Mouse (Mus musculus): ENCODE data around the gene Kmt2a.

The Kmt2a gene

DNA sequence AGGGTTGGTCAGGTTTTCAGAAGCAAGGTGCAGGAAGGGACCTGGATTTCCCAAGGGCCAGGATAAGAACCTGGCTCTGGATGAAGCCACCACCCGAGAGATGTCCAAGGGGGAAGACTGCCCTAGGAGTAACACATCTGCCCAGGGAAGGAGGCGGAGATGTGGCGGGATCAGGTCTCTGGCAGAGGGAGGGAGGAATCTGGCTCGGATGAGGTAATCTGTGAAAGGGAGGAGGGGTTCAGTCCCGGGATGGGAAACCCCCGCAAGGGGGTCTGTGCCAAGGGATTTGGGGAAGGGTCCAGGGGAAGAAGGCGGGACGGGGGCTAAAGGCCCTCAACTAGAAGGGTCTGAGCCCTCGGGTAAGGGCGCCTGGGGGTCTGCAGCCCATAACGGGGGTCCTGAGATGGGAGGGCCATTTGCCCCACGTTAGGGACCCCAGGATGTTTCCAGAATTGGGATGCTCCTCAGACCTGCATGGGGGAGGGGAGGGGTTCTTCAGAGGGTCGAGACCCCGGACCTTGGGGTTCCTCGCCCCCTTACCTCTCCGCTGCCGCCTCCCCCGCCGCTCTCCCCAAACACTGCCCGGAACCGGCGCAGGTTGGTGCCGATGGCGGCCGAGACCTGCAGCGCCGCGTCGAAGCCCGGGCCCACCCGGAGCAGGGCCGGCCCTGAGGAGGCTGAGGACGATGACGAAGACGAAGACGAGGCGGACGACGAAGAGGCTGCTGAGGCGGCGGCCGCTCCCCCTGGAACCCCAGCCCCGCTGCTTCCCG lies 601 bp downstream of the Kmt2a start:
- in situ Hi-C loops (cut with MboI, MseI) = no loop called here

DNA sequence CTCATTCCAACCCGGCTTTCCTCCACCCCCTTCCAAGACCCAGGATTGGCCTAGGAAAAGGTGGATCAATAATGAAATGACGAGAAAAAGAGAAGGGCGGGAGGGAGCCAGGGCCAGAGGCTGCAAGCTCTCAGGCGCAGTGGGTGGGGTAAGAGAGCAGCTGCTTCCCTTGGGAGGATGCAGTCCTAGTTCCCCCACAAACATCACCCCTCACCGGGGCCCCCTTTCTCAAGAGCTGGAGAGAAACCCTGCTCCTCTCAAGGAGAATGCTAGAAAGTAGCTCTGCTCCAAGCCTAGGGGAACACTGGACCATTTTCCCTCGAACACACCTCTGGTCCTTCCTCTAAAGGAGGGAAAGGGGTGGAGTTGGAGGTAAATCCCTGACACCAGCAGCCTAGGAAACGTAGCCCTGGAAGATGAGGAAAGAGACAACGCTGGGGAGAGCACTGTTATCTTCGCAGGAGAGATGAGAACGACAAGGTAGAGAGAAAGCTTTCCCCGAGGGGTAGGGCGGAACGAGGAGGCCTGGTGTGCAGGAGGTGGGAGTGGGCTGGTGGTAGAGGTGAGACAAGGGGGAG lies 1.3 kb downstream of the Kmt2a start:
- in situ Hi-C loops (cut with MboI, MseI) = no loop called here

DNA sequence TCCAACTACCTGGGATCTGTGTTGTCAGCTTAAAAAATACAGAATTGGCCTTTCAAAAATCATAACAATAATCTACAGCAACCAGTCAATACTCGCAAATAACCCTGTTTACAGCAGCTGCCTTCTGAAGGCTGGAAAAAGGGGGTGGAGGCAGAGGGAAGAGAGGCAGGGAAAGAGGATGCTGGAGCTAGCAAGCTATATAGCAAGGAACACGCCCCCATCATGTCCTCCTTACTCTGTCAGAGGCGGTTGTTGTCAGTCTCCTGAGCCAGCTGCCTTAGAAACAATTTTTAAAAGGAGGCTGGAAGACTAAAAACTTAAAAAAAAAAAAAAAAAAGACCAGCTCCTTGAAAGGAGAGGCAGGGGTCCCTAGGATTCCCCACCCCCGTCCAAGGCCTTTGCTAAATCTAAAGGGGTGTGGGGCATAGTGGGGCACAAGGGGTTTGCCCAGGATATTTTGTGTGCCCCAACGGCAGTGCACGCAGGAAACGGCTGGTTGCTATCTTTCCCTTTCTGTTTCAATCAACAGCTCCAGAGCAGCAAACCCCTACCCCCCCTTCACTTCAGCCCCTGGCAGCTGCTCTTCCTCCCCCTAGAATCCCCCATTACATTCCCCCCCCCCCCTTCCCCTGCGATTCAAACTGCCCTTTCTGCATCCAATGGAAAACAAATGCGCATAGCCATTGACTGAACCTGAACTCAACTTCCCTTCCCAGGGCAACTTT lies 2.2 kb downstream of the Kmt2a start:
- in situ Hi-C loops (cut with MboI, MseI) = no loop called here

DNA sequence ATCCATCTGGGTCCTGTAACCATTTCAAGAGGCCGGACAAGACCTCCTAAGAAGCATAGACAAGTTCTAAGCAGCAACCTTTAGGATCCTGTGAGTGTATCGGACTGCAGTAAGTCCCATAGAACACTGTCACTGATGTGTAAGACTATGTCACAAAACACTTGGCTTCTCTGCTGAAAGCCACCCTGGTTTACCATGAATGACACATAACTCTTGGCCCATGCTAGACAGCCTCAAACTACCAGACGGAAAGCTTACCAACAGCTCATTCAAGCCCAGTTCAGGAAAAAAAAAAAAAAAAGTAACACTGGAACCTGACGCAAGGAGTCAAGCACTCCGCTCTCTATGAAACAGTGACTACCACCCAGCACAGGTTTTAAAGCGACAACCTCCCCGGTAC lies 3.4 kb downstream of the Kmt2a start:
- in situ Hi-C loops (cut with MboI, MseI) = no loop called here

DNA sequence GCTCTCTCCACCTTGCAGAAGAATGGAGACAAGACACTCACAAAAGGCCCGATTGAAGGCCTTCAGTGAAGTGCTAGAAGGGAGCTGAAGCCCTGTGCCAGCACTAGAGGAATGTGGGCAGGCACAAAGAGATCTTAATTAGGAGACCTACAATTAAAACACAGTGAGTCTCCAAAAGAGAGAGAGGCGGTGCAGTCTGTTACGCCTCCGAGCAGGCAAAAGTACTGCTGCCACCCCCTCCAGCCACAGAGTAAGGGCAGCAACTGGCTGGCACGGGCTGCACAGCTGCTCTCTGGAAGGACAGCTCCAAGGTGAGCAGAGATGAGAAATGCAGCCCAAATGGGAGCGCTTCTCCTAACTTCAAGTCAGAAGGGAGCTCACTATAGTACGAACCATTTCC lies 5.6 kb downstream of the Kmt2a start:
- in situ Hi-C loops (cut with MboI, MseI) = no loop called here

DNA sequence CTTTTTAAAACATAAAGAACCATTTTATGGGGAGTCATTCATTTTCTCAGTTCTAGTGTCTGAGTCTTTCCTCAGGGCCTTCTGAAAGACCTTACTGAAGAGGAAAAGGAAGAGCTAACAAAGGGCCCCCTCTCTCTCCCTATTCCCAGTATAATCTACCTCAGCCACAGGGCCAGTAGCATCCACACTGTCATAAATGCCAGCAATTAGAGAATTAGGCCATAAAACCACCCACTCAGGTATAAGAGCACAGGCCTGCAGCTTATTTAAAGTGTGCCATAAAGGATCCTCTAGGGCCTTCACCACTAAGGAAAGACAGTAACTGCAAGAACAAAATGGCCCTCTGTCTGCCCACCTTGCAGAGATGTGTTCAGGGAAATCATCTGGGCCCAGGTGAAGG lies 6.9 kb downstream of the Kmt2a start:
- in situ Hi-C loops (cut with MboI, MseI) = no loop called here

DNA sequence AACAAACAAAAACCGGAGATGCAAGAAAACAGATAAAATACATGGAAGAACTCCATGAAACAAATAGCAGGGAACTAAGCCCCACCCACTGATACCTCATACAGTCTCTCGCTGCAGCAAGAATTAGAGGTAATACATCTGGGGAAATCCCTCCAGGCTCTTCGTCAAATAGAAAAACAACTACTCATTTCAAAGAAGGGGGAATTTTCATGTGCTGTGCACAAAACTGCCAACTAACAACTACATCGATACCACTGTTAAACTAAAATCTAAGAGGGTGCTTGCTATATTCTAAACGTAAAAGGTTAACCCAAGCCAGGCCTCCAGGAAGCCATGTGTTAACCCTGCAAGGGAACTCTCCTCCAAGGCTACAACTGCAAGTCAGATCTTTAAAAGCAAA lies 7.4 kb downstream of the Kmt2a start:
- in situ Hi-C loops (cut with MboI, MseI) = no loop called here

DNA sequence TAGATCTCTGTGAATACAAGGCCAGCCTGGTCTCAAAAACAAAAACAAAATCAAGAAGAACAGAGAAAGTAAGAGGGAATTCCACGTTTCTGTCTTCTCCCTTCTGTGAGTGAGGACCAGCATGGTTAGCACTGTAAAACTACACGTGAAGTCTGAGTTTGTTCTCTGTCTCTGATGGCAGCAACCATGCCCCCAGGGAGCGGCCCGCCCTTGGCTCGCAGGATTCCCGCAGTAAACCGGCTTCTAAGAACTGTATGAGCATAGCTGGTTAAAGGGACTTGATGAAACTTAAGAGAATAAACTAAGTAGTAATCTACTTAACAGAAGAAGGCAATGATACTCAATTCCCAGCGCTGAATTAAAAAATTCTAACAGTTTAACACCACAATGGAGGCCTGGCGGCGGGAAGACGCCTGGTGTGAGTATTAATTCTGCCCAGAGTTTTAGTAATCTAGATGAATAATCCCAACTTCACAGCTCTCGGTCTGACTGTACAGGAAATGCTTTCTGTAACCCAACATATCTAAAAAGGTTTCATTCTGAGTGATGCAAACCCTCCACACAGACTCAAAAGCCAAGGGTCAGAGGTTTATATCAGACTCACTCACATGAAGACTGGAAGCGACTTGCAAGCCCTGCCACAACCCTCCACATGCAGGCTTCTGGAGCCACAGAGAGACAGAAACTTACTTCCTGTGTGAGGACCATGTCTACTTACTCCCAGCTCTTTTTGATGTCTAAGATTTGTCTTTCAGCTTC lies 12.6 kb downstream of the Kmt2a start:
- in situ Hi-C loops (cut with MboI, MseI) = loop anchor here (5.0 kb wide), 1 partner anchor 49 kb away; no protein-coding TSS in a partner anchor

DNA sequence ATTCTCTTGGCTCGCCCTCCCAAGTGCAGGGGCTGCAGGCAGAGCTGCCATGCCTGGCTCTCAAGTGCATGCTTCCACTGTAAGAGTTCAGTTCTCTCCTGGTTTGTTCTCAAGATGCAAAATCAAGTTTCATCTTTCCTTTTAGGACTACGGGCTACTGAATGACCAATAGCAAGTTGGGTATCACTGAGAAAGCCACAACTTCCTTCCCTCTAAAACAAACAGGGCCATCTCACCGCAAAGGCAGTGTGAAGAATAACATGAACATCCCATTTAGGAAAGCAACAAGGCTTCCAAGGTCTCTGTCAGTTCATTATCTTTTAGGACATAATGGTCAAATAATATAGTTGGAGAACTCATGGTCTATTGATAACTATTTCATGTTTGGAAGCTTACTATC lies 13.4 kb downstream of the Kmt2a start:
- in situ Hi-C loops (cut with MboI, MseI) = loop anchor here (5.0 kb wide), 1 partner anchor 50 kb away; no protein-coding TSS in a partner anchor

DNA sequence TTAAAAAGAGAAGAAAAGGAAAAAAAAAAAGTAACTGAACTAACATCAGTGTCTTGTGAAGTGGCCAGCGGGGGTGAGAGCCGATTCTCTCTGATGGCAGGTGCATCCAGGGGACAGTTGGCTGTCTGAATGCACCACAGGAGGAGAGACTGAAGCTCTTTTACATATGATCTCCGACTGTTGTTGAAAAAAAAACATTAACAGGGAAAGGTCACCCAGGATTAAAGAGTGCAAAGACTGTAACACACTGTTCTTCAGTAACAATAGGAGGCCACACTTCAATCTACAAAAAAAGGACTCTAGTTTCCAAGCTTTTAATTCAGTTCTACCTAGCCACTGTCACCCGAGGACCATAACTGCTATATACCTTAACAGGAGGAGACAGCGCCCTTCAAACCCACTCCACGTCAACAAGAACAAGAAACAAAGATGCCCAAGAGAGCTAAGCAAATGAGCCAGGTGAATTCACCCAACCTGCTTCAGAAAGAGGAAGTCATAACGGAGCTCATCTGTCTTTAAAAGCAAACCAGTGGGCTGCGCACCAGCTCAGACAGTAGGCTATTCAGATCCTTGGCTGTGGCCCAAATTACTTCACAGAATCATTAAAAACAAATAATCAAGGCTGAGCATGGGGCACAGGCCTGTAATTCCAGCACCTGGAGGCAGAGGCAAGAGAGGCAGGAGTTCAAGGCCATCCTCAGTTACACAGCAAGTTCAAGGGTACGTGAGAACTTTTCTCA lies 14.4 kb downstream of the Kmt2a start:
- in situ Hi-C loops (cut with MboI, MseI) = loop anchor here (5.0 kb wide), 1 partner anchor 51 kb away; no protein-coding TSS in a partner anchor

DNA sequence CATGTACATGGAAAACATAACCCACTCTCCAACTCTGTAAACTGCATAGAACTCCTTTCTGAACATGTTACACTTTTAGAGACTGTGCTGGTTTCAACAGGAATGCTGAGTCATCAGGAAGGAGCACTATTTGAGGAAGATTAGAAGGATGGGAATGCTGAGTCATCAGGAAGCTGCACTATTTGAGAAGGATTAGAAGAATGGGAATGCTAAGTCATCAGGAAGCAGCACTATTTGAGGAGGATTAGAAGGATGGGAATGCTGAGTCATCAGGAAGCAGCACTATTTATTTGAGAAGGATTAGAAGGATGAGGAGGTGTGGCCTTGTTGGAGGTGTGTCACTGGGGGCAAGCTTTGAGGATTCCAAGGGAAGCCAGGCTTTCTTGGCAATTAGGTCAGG lies 20.0 kb downstream of the Kmt2a start:
- in situ Hi-C loops (cut with MboI, MseI) = no loop called here

DNA sequence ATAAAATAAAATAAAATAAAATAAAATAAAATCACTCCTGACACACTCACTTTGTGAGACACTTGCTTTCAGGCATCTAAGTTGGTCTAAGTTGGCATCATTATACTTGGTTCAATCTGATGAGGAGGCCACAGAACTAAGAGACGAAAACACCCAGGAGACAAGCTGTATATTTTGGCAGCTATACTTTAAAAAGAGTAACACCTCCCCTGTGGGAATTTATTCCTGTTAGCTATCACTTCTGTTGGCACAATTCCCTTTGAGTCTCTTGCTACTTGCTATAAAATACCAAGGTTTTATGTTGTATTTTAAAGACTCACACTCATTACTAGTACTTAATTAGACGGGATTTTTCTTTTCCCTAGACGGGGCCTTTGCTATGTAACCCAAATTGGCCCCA lies 22.4 kb downstream of the Kmt2a start:
- in situ Hi-C loops (cut with MboI, MseI) = no loop called here

DNA sequence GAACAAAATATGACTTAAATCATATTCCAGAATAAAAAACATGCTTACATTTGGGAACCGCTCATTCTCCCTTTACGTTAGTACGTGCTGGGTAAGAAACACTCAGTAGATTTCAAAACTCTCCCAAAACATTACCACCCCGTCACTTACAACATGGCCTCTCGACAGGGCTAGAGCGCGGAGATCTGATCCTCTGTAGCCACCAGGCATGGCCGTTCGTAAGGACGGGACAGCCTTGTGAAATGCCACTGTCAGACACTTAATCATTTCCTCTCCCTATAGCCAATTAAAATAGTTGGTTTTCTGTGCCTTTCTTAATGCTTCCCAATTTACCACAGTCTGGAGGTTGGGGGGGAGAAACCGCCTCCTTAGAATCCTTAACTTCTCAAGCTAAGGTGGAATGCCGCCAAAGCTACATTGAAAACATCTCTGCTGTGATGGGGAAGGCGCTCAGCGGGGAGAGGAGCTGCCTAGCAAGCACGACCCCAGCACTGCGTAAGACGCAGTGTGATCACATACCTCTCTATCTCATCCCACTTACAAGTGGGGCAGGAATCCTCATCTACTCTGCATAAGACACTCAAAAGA lies 23.6 kb downstream of the Kmt2a start:
- in situ Hi-C loops (cut with MboI, MseI) = no loop called here

DNA sequence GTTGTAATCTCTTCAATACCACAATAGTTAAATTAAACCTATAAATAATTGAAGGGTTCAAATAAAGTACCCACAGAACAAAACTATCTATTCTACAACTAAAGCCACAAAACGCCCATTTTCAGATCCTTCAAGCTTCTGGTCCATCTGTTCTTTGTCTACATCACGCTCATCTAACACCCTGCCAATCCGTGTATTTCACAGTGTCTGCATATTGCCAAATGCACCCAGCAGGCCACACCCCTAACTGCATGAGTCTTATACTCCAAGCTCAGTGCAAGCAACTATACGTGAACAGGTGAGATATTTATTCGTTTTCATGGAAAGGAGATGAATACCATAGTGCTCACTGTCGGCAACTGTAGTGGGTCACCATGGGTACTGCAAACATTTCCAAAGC lies 25.9 kb downstream of the Kmt2a start:
- in situ Hi-C loops (cut with MboI, MseI) = no loop called here

DNA sequence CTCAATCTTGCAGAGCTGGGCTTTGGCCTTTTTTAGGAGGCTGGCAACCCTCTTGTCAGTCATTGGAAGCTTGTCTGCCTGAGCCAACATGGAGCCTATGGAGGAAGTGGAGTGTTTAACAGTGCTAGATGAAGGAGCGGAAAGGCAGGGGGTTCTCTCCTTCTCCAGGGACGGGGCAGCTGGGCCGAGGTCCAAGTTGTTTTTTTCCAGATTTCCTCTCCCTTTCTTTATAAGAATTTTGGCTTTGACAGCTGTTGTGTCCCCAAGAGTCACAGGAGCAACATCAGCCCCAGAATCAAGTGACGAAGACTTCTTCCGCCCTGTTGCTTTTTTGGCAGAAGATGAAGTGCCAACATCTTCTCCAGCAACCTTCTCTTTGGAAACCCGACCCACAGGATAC lies 33.6 kb downstream of the Kmt2a start:
- in situ Hi-C loops (cut with MboI, MseI) = no loop called here

DNA sequence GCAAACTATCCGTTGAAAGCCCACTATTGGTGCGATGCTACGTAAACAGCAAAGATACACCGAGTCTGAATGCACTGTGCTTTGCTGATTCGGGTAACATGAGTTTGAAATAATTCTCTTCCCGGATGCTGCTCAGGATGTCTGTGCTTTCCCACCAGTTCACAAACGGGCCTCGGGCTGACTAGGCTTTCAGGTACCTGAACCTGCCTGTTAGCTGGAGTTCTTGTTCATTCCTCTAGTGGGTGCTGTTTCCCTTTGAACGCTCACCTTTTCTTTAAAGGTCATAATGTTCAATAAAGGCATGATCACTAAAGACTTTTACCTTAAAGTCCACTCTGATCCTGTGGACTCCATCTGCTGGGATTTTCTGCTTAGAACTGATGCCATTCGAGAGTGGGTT lies 39.9 kb downstream of the Kmt2a start:
- in situ Hi-C loops (cut with MboI, MseI) = no loop called here

DNA sequence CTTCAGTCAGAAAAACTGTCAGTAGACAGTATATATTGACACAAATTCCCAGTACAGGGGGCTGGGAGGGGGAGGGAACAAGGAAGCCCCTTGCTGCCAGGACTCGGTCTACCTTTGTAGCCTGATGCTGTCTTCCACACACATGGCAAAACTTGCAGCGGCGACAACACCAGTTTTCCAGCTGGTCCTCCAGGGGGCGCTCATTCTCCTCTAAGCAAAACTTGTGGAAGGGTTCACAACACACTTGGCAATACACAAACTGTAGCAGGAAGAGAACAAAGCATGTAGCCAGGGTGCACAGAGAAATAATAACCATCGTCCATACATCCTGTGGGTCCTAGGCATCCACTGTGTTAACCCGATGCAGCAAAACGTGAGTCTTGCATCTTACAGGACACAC lies 44.7 kb downstream of the Kmt2a start:
- in situ Hi-C loops (cut with MboI, MseI) = no loop called here

DNA sequence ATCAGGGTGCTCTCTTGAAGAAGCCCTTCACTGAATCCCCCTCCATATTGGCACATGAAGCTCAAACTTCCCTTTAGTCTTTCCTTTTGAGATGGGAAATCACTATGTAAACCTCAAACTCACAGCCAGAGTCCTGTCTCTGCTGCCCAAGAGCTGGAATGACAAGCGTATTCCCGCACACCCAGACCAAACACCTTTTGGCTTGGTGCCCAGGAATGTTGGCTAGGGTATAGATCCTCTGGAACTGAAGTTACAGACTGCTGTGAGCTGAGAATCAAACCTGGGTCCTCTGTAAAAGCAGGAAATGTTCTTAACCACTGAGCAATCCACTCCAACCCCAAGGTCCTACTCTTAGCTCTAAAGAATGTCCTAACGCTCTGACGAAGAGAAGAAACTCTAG lies 48.7 kb downstream of the Kmt2a start:
- in situ Hi-C loops (cut with MboI, MseI) = no loop called here

DNA sequence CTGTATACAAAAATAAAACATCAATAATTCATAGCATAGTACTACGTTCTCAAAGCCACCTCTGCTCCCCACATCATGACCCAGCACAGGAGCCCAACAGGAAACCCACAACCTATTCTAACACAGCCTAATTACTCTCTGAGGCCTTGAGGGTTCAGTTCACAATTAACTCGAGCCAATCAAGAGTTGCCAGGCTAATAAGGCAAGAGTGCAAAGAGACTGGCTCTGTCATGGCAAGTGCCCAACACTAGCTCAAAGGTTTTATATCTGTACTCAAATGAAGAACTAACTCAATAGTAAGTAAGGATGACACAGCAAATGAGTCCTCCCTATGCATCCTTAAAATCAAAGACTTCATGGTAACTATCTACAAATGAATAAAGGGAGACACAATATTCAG lies 50.6 kb downstream of the Kmt2a start:
- in situ Hi-C loops (cut with MboI, MseI) = no loop called here

DNA sequence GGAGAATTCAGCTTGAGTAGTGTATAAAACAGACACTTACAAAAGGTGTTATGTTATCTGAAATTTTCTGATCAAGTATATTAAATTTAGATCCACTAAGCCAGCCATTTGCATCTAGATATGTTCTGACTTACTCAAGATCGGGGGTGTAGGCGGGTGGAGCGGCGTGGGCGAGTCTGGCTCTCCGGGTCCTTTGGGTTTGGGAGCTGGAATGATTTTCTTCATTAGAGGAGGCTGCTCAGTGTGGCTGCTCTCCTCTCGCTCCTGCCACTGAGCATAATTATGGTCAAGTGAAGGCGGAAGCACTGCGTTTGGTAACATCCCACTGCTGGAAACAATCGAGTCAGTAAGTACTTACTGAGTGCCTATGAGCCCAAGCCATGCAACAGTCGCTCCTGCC lies 52.2 kb downstream of the Kmt2a start:
- in situ Hi-C loops (cut with MboI, MseI) = loop anchor here (10.0 kb wide), 1 partner anchor 194 kb away; no protein-coding TSS in a partner anchor

DNA sequence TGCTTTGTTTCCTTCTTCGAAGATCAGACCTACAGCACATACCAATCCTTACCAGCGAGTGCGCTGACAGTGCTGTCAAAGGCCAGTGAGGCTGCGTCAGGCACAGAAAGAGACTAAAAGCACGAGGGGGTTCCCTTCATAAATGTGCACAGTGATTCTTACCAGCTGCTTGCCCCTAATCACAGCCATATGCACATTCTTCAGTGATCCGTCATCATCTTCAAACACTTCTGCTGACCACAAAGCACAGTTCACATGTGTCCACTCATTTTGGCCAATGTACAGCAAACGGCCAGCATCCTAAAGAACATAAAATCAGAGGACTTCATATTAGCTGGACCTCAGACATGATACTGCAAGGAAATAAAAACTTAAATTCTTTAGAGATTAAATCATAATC lies 54.4 kb downstream of the Kmt2a start:
- in situ Hi-C loops (cut with MboI, MseI) = loop anchor here (10.0 kb wide), 1 partner anchor 192 kb away; no protein-coding TSS in a partner anchor
